Mouse (Mus musculus) megakaryocyte, adult 5-6 weeks (primary cell): ENCODE results near the gene Olfr1367. TPM values are rescaled to one million over a fixed set of nuclear protein-coding genes. Genes with fewer than 3 reads are reported as not detected.

ENCODE experiments used
- ATAC-seq: 2 replicates; pipeline ENCODE4 v1.8.0; 2016; ENCODE audit warnings: mild to moderate bottlenecking, inconsistent platforms; ENCODE audit not compliant: poor library complexity, severe bottlenecking
- total RNA-seq, 2 experiments: library from RNA; stranded (forward) in 1 of 2; stranded (reverse) in 1 of 2; fragments of 153-499, 151-499 nt in 1 of 2; fragments of 221-1000, 200-1000 nt in 1 of 2; gene quantifications; 2 replicates each; pipeline versions ENCODE4 v1.2.3 to v1.2.4; 2015 to 2017

Olfr1367 gene
- total RNA-seq (2015) (not detected in 2 replicates), total RNA-seq (2017) (not detected in 2 replicates)

DNA sequence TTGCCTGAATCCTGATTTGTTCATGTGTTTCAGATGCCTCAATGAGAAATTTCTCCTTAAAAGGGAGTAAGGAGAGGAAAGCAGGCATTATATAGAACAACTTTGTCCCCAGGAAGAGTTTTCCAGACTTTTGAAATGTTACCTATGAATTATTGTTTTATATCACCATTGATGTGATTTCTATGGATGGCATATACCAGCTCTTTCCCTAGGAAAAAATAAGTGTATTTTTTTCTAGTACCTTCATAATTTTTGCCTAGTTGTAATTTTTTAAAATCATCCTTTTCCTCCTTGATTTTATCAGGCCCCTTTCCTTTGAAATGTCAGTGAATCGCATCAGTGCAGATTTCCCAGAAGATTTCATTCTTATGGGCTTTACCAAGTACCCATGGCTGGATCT is at the start of gene Olfr1367:
Gene Olfr1367 (plus strand): TSS at position 301 of the 400 bp plus-strand sequence.
- ATAC-seq: no peak

DNA sequence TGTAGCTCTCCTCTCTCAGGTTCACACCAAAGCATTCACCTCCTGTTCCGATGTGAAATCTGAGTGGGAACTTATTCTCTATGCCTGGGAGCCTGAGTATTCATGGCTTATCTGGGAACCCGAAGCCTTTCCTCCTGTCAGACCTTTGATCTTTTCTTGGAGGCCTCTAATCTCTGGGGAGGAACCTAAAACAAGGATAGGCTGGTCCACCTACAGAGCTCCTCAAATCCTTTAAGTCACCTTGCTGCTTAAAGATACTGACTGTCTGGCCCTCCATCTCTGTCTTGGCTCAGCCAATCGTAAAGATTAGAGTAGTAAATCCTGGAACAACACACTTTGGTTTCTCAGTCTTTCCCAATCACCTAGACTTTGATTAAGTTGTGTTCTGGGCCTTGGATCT is 48.2 kb upstream of the Olfr1367 start:
- no peak for ATAC-seq

DNA sequence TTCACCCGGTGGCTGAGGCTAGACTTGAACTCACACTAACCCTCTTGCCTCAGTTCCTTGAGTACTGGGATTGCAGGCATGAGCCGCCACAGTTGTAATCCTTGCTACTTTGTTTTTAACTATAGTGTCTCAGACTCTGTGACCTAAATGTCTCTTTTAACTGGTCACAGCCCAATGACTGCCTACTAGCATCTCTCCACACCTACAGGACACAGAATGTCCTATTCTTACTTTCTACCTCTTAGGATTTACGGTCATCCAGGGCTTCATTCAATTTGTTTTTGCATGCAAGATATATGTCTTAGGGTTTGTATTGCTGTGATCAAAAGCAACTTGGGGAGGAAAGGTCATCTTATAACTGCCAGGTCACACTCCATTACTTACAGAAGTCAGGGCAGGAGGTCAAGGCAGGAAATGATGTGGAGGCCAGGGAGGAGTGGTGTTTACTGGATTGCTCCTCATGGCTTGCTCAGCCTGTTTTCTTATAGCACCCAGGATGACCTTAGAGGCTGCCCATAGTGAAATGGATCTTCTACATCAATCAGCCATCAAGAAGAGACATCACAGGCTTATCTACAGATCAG is 42.1 kb upstream of the Olfr1367 start:
- ATAC-seq: no peak

DNA sequence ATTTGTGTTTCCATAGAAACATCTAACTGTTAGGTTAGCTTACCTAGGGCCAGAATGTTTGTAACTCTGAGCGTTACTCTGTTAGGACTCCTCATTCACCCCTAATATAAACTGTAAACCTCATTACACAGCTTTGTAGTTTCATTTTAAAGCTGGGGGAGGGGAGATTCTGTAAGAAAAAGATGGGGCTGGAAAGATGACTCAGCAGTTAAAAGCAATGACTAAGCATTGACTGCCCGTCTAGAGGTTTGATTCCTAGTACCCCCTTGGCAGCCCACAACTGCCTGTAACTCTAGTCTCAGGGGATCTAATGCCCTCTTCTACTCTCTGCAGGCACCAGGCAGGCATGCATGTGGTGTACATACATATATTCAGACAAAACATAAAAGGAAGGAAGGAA is 36.9 kb upstream of the Olfr1367 start:
- ATAC-seq: no peak

DNA sequence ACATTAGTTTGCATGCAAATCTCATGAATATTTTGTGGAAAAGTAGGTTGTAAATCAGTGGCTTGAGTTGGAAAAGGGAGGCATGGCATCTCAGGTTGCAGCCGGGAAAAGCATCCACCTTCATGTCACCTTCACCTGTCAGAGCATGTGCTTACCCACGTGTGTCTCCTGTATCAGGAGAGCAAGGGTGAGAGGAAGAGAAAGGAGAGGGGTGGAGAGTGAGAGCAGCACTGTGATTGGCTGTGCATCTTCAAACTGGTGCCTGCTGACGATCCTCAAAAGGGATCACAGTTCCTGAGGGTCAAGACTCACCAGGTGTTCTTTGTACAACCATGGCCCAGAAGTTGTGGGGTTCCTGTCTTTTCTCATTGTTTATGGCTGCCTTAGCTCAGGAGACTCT is 34.8 kb upstream of the Olfr1367 start, which contains the start of gene Gpx6:
Gene Gpx6 (plus strand): TSS at position 200 of the 400 bp plus-strand sequence.
- no peak for ATAC-seq

DNA sequence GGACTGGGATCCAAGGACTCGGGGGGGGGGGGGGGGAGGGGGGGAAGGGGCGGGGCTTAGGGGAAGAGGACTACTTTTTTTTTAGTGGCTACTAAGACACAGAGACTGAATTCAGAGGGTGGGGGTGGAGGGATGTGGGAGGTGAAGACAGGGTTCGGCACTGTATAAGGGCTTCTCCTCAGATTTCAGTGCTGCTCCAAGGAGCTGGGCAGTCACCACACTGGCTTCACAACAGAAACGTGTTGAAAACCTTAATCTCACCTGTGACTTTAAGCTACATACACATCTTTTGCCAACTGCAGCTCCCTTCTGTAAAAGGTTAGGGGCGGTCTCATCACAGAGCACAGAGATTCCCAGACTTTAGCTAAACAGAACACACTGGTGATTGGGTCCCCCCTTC is 33.9 kb upstream of the Olfr1367 start:
- no peak for ATAC-seq

DNA sequence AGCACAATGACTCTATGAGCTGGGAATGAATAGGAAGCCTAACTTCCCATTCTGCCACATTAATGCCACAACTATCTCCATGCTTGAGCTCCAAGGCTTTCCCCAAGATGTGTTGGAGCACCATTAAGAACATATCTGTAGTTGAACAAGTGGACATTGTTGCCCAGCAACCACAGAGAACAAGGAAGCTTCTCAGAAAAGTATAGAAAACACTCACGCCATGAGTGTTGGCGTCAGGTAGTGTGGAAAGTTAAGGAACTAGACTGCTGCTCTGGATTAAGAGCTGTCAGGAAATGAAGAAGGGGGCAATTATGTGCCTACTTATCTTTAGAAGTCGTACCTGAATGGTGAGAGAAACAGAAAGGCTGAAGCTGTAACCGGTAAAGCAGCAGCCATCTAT is 32.8 kb upstream of the Olfr1367 start:
- ATAC-seq: no peak

DNA sequence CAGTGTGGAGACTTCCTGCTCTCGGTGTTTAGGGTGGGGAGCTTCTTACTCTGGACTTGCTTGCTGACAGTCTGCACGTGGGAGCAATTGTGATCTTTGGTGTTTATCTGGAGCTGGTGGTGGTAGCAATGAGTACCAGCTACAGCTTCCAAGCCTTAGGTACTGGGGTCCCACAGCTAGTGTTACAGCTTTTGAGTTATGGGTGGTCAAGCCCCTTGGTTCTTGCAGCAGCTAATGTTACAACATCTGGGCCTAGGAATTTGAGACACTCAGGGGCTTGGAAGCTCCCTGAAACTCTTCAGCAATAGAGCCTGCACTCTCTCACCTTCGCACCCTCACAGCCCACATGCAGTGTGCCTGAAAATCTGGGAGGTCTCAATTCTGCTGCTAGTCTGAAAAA is 26.4 kb upstream of the Olfr1367 start:
- ATAC-seq: no peak

DNA sequence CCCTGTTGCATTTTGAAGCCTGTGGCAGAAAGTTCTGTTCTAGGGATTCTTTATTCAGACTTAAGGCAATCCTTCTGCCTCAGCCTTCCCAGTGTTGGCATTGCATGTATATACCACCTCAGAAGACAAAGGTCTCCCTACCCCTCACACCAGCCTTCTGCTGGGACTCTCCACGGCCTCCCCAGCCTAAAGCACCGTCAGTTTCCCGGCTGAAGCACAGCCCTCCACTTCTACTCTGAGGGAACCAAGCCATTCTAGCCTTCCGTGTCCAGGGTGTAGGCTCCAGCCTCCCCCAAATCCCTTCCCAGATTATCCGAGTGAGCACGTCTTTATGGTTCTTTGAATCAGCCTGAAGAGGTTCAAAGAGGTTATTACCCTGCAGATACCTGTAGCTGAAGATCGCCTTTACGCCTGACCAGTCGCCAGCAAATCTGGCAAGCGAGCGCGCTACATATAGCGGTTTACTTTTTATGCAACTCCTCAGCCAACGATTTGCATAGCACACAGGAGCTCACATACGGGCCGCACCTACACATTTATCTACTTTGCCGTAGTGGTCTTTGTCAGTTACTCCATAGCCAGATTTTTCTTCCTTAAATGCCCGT is 24.7 kb upstream of the Olfr1367 start:
- ATAC-seq: no peak

DNA sequence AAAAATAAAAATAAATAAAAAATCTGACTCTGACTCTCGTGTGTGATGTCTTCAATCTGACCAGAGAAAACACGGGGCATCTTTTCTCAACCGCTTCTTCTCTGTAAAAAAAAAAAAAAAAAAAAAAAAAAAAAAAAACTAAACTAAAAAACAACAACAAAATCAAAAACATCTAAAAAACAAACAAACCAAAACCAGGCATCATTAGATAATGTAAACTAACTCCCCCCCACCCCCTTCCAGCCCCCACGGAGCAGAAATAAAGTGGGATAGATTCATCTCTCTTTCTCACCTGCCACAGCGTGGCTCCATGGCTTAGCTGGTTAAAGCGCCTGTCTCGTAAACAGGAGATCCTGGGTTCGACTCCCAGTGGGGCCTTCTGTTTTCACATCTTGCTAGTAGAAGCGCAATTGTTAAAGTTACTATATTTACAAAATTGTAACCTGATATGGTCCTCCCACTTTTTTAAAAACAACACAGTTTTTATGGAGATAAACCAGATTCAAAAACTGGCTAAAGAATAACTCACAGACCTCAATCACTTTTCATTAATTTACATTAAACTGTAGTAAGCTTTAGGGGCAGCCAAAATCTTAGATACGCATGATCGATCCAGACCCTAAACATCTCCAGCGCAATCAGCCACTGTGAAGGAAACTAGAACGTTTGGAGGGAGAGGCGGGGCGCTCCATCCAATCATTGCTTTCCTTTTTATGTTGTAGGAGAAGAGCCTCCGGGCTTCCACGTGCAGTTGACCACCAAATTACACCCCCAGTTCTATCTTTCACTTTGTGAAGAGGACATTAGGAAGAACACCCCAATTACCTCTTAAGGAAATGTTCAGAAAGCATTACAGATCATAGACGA is 24.0 kb upstream of the Olfr1367 start:
- no peak for ATAC-seq

DNA sequence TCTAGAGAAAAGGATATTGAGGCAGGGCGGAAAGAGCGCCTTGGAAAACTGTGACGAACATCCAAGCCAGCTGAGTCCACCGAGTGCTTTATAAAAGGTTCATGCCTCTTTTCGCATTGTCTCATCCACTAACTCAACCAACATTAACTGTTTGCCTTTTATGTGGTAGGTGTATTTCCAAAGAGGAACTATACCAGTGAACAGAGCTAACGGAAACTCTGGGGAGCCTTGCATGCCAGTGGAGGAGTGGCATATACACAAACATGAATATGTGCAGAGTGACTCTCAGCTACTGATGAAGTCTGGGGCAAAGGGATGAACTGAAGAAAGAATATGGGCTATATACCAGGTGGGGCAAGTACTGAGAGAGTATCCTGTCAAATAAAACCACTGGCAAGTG is 23.3 kb upstream of the Olfr1367 start:
- no peak for ATAC-seq

DNA sequence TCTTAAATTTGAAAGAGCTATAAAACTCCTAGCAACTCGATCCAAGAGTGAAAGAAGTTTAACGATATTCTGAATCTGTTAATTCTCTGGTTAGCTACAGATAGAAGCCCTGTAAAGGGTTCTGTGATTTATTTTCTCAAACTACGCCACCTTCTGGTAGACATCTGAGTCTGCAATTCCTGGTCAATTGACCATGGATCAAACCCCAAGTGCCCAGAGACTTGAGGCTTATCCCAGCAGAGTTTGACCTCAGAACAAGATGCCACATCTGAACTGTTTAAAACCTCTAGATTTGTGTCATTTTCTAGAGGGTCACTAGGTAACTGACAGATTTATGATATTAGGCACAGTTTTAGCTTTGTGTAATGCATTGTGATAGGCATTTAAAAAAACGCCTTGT is 20.5 kb upstream of the Olfr1367 start:
- ATAC-seq: 0 out of 2 replicates have a peak, but pooled peaks have one; percentile 35

DNA sequence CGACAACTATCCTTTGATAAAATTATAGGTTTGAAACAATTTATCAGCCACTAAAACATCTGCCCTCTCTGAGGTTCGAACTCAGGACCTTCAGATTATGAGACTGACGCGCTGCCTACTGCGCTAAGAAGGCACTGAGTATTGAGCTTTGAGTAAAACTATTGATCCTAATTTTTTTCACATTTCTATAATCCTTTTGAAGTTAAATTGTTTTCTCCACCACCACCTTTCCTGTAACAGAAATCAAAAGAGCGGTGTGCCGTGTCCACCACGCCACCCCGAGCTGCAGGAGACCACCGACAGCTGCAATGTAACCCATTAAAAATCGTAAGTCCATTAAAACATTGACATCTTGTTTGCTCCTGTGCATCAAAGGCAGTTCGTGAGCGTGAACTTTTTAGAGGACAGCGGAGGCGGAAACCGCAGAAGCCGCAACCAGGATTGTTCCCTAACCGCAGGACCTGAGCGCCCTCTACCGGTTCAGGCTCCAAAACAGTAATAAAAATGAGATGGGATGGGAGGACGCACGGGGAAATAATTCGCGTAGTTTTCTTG is 20.0 kb upstream of the Olfr1367 start:
- peak; percentile 67 for ATAC-seq

DNA sequence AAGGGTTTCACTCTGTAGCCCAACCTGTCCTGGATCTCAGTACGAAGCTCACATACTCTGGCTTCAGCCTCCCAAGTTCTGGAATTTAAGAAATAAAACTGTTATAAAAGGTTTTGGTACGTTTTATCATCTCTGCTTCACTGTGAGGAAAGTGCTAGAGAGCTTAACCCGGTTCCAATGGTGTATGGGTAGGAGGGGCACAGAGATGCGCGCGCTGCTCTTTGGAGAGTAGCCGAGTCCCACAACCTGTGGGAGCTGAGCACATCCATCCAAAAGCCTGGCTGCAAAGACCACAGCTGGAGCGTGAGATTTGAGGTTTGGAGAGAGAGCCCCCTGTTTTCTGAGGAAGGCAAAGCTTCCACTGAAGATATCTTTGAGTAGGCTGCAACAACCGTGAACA is 19.3 kb upstream of the Olfr1367 start:
- no peak for ATAC-seq

DNA sequence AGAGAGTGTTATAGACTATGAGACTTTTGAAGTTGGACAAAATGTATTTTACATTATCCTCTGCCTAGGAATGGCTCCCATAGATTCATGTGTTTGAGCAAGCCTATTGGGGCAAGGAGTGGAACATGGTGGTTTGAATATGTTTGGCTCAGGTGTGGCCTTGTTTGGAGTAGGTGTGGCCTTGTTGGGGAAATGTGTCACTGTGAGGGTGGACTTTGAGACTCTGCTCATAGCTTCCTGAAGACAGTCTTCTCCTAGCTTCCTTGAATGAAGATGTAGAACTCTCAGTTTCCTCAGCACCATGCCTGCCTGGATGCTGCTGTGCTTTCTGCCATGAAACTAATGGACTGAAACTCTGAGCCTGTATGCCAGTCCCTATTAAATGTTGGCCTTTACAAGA is 3.9 kb downstream of the Olfr1367 start:
- ATAC-seq: no peak

DNA sequence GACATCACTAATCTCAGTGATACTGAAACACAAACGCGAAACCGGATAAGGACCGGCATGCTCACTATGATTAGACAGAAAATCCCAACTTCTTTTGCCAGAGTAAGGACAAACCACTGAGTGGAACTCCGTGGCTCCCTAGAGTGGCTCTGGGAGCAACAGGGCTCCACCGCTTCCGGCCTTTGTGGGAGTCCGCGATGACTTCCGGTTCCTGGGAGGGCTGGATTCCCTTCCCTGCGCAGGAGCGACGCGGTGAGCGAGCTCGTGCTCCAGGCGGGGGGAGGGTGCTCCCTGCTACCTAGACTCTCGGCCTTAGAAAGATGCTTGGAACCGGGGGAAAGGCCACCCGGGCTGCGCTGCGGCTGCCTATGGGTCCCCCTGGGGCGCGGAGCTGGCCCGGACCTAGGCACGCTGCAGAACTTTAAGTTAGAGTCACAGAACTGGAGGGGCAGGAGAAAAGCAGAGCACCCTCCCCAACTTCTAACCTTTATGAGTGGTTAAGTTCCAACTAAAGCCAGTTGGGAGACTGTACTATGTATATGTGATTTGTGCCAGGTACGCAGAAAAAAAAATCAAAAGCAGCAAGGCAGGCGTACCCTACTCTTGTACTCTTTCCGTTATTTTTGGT is 16.0 kb downstream of the Olfr1367 start, which contains the start of gene Zscan12:
Gene Zscan12 (plus strand): TSS at position 200 of the 628 bp plus-strand sequence.
- ATAC-seq: peak; percentile 98

DNA sequence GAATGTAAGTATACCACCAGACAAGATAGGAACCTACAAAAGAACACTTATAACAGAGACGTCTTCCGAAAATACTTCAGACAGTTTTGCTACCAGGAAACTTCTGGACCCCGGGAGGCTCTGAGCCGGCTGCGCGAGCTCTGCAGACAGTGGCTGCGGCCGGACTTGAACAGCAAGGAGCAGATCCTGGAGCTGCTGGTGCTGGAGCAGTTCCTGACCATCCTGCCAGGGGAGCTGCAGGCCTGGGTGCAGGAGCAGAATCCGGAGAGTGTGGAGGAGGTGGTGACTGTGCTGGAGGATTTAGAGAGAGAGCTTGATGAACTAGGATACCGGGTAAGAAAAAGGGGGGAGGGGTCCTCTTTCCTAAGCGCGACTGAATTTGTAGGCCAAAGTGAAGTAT is 17.0 kb downstream of the Olfr1367 start:
- no peak for ATAC-seq

DNA sequence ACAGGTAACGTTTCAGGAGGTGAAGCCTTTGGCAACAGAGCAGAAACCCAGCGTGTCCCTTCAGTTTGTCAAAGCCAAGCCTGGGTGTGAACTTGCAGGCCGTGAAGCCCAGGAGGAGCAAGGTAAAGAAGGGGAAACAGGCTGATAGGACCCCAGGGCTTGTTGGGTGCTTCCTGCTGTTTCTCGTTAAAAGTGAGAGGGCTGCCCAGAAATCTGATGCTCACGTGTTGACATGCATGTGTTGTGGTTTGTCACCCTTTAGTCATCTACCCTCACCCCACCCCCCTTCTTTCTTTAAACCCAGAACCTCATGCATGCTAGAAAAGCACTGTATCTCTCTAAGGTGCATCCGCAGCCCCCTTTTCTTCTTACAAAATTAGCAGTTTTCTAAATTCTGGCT is 19.9 kb downstream of the Olfr1367 start:
- ATAC-seq: 0 out of 2 replicates have a peak, but pooled peaks have one; percentile 14

DNA sequence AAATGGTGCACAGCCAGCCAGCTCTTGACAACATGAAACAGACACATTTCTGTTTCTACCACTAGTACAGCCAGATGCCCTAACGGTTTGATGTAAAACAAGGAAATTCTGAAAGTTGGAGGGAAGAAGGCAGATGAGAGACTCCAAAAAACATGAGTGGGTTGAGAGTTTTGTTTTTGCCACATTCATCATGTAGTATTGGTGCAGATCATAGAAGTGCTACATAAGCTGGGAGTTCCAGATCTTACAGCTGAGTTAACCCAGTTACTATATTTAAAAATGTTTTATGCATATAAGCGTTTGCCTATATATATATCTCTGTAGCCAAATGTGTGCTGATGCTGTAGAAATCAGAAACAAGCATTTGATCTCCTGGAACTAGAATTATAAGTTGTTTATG is 26.0 kb downstream of the Olfr1367 start:
- ATAC-seq: no peak

DNA sequence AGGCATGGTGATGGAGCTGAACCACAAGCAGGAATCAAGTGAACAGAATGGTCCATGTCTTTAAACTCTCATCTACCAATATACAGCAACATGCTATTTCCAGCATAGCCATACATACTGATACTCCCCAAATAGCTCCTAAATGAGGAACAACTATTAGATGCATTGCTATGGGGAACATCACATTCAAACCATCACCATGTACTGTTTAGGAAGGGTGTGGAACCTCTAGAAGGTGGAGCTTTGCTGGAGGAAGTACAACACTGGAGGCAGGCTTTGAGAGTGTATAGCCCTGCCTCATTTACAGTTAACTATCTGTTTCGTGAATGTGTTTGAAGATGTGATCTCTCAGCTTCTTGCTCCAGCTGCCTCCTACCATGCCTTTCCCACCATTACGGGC is 31.1 kb downstream of the Olfr1367 start:
- peak; percentile 52 for ATAC-seq

DNA sequence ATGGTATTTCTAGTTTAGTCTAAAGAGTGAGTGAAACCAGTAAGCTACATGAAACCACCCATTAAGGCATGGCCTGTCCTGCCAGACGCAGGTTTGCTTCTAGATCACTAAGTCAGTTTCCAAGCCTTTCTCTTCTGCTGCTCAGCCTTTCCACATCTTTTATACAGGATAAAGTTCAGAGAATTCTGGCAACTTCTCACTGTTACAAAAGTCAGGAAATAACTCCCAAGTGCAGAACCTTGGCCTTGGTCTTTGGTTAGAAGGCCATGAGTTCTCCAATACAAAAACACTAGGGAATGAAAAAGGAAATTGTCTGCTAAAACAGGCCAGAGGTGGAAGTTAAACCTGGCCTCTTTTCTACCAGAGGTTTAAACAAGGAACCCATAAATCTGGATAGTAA is 48.5 kb downstream of the Olfr1367 start:
- no peak for ATAC-seq
